Mouse (Mus musculus): Measurements from ENCODE around the gene Cebpzos. TPM values are rescaled to one million over a fixed set of nuclear protein-coding genes. Genes with fewer than 3 reads are reported as not detected.

Cebpzos gene
- polyA plus RNA-seq, 1 experiment from 2014 or later = 98.1 TPM

DNA sequence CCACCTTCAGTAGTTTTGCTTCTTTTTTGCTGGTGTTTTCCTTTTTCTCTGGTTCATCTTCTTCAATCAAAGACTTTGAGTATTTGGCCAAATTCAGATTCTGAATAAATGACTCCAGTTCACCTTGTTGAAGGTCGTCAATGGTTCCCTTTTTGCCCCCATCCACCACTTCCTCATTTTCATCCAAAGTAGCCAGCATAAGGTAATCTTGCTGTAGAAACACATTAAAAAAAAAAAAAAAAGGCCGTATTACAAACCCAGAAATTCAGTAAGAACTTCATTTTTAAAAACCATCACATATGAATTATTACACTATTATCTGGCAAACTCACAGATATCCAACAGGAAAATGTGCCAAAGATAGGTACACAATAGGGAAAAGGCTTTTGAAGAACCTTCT lies 19.6 kb downstream of the Cebpzos start:
- Histone ChIP-seq H3K36me3 (ENCODE audit: insufficient read depth, low read length) (peaks cover 37% of the 10 kb centered on the region), H3K4me2 (replicated peaks; ENCODE audit: low read depth, low read length) (peak overlapping the region; percentile 61), H3K4me3 (ENCODE audit: low read length) (peak overlapping the region; percentile 94), H3K9ac (replicated peaks; ENCODE audit: low read length) (peak overlapping the region; percentile 83), H3K27ac (ENCODE audit: low read length) (no peak overlapping the region), H3K4me1 (ENCODE audit: insufficient read depth, low read length) (peaks cover 17% of the 10 kb centered on the region), H3K27me3 (ENCODE audit: insufficient read depth, low read length) (no peaks in the 10 kb centered on the region), H3K9me3 (ENCODE audit: low read length) (no peaks in the 10 kb centered on the region)
- no peak for ATAC-seq (ENCODE audit: low FRiP score, low TSS enrichment)
- 86% methylated on average over 2 of the region's 2 CpGs for WGBS

DNA sequence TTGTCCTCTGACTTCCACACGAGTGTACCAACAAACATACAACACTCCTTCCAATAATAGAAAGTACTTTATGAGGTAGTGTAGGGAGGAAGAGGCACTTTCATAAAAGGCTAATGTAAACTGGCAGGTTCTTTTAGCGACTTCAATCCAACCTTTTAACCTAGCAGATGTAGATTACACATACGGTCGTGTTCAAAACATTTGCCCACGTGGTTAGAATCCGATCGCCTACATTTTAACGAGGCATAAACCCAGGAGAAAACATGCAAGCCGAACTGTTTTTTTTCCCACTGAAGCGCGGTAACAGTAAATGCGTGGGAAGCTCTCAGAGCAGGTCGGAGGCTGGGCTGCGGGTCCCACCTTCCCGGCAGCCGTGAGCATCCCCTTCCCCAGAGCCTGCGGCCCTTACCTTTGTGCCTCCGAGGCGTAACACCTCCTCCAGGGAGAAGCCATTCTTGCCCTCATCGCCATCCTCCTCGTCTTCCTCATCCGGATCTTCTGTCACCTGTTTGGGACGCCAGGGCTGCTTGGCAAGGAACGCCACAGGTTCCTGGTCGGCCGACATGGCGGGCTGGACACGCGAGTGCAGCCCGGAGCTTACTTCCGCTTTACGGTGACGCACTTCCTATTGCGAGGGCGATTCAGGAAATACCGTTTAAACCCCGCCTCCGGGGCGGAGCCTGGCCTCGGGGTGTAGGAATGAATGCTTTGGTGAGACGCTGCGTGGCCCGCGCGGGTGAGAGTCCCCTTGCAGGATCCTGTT lies 20.3 kb downstream of the Cebpzos start, which contains the start of the genes Cebpz and Ndufaf7:
Cebpz (minus strand) TSS at position 601 of the 763 bp plus-strand sequence.
Ndufaf7 (plus strand) TSS at position 671 of the 763 bp plus-strand sequence.
- ATAC-seq (ENCODE audit: low FRiP score, low TSS enrichment) = peak; percentile 99
- under 1% methylated on average over 45 of the region's 45 CpGs for WGBS
- Histone ChIP-seq H3K4me1 (ENCODE audit: insufficient read depth, low read length) (peaks cover 17% of the 10 kb centered on the region), H3K27me3 (ENCODE audit: insufficient read depth, low read length) (no peaks in the 10 kb centered on the region), H3K27ac (ENCODE audit: low read length) (peak within 1 kb of the TSS; percentile 55; the same call in 1 of the 2 replicates), H3K36me3 (ENCODE audit: insufficient read depth, low read length) (peaks cover 30% of the 10 kb centered on the region), H3K4me3 (ENCODE audit: low read length) (peak within 1 kb of the TSS; percentile 94), H3K9ac (replicated peaks; ENCODE audit: low read length) (peak within 1 kb of the TSS; percentile 83), H3K9me3 (ENCODE audit: low read length) (no peaks in the 10 kb centered on the region), H3K4me2 (replicated peaks; ENCODE audit: low read depth, low read length) (peak within 1 kb of the TSS; percentile 61)

DNA sequence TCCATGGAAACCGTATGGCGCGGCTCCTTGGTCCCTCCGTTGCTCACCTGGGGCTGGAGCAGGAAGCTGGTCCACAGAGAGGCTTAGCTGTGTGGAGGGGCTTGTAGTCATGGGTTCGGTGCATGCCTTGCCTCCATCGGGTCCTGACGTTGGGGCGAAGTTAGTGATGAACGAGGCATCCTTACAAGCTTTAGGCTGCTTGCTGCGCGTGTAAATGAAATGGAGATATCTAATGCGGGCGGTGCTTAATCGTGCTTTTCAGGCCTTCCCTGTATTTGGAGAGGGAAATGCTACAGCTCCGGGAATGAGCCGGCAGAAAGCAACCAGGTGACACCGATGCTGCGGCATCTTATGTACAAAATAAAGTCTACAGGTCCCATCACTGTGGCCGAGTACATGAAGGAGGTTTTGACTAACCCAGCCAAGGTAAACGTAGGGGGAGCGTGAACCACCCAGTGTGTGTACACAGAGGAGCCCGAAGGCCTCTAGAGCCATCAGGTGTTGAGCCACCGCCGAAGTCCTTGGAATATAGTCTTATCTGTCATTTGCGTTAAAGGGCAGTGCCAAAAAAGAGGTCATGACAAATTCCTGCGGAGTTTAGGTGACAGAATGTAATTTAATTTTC lies 21.0 kb downstream of the Cebpzos start:
- peak overlapping the region; percentile 94 for H3K4me3 ChIP-seq (ENCODE audit: low read length)
- H3K4me2 ChIP-seq (replicated peaks; ENCODE audit: low read depth, low read length) = peak overlapping the region; percentile 61
- peak overlapping the region; percentile 83 for H3K9ac ChIP-seq (replicated peaks; ENCODE audit: low read length)
- ATAC-seq (ENCODE audit: low FRiP score, low TSS enrichment) = peak; percentile 52; the same call in 1 of the 2 replicates
- peaks cover 24% of the 10 kb centered on the region for H3K36me3 ChIP-seq (ENCODE audit: insufficient read depth, low read length)
- H3K27ac ChIP-seq (ENCODE audit: low read length) = no peak overlapping the region
- 9% methylated on average over 26 of the region's 26 CpGs for WGBS
- H3K27me3 ChIP-seq (ENCODE audit: insufficient read depth, low read length) = no peaks in the 10 kb centered on the region
- no peaks in the 10 kb centered on the region for H3K9me3 ChIP-seq (ENCODE audit: low read length)
- H3K4me1 ChIP-seq (ENCODE audit: insufficient read depth, low read length) = peaks cover 17% of the 10 kb centered on the region

DNA sequence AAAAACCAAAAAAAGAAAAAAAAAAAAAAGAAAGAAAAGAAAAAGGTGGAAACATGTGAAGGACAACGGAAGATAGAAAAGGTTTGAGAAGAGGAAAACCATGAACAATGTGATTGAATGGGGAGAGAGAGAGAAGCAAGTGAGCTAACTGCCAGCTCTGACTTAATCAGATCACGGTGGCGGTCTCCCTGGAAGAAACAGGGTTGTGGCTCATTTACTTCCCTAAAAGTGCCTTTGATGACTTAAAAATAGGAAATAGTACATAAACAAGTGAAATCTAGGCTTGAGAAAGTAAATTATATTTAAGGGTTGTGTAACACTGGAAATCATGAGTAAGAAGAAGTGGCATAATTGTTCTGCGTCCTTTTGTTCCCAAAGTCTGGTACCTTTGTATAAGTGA lies 22.6 kb downstream of the Cebpzos start:
- H3K27me3 ChIP-seq (ENCODE audit: insufficient read depth, low read length) = no peaks in the 10 kb centered on the region
- no peak overlapping the region for H3K27ac ChIP-seq (ENCODE audit: low read length)
- no peaks in the 10 kb centered on the region for H3K9me3 ChIP-seq (ENCODE audit: low read length)
- H3K4me3 ChIP-seq (ENCODE audit: low read length) = no peak overlapping the region
- peaks cover 25% of the 10 kb centered on the region for H3K36me3 ChIP-seq (ENCODE audit: insufficient read depth, low read length)
- H3K4me1 ChIP-seq (ENCODE audit: insufficient read depth, low read length) = peaks cover 17% of the 10 kb centered on the region
- H3K9ac ChIP-seq (replicated peaks; ENCODE audit: low read length) = no peak overlapping the region
- ATAC-seq (ENCODE audit: low FRiP score, low TSS enrichment) = no peak
- H3K4me2 ChIP-seq (replicated peaks; ENCODE audit: low read depth, low read length) = no peak overlapping the region
- WGBS = 94% methylated on average over 4 of the region's 4 CpGs

- H3K9ac ChIP-seq (replicated peaks; ENCODE audit: low read length) = no peak overlapping the region
- peaks cover 28% of the 10 kb centered on the region for H3K36me3 ChIP-seq (ENCODE audit: insufficient read depth, low read length)
- no peaks in the 10 kb centered on the region for H3K27me3 ChIP-seq (ENCODE audit: insufficient read depth, low read length)
- H3K27ac ChIP-seq (ENCODE audit: low read length) = 0 out of 2 replicates have a peak overlapping the region, but pooled peaks have one; percentile 25
- H3K9me3 ChIP-seq (ENCODE audit: low read length) = no peaks in the 10 kb centered on the region
- WGBS = 31% methylated on average over 11 of the region's 11 CpGs
- H3K4me3 ChIP-seq (ENCODE audit: low read length) = no peak overlapping the region
- peaks cover 4% of the 10 kb centered on the region for H3K4me1 ChIP-seq (ENCODE audit: insufficient read depth, low read length)
- H3K4me2 ChIP-seq (replicated peaks; ENCODE audit: low read depth, low read length) = no peak overlapping the region
- peak; percentile 65; the same call in 1 of the 2 replicates for ATAC-seq (ENCODE audit: low FRiP score, low TSS enrichment)
Measured at GRCm38 (mm10) chr17:78942579-78942978, 26.3 kb downstream of the Cebpzos start.

GRCm38 (mm10) chr17:78951225-78951624 lies 34.9 kb downstream of the Cebpzos start:
- Histone ChIP-seq H3K4me1 (ENCODE audit: insufficient read depth, low read length) (no peaks in the 10 kb centered on the region), H3K9ac (replicated peaks; ENCODE audit: low read length) (no peak overlapping the region), H3K27me3 (ENCODE audit: insufficient read depth, low read length) (no peaks in the 10 kb centered on the region), H3K36me3 (ENCODE audit: insufficient read depth, low read length) (peaks cover 33% of the 10 kb centered on the region), H3K27ac (ENCODE audit: low read length) (no peak overlapping the region), H3K4me2 (replicated peaks; ENCODE audit: low read depth, low read length) (no peak overlapping the region), H3K9me3 (ENCODE audit: low read length) (no peaks in the 10 kb centered on the region), H3K4me3 (ENCODE audit: low read length) (no peak overlapping the region)
- WGBS = 92% methylated on average over 5 of the region's 5 CpGs
- ATAC-seq (ENCODE audit: low FRiP score, low TSS enrichment) = no peak

DNA sequence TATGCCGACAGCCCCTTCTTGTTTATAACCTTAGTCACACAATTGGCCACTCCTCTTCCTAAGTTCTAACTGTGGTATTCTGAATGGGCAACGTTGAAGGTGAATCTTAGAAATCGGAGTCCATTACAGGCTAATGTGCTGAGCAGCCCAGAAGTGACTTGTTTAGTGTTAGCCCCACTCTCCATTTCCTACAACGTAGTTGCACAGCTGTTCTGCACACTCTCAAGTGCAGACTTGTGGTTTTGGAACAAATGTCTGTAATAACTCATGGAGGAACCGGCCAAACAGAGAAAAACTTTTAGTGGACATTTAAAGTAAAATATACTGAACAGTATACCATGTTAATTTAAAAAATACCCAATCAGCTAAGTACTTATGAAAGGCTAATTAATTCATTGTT lies 35.8 kb downstream of the Cebpzos start:
- ATAC-seq (ENCODE audit: low FRiP score, low TSS enrichment) = no peak
- Histone ChIP-seq H3K27ac (ENCODE audit: low read length) (no peak overlapping the region), H3K9me3 (ENCODE audit: low read length) (no peaks in the 10 kb centered on the region), H3K9ac (replicated peaks; ENCODE audit: low read length) (no peak overlapping the region), H3K4me3 (ENCODE audit: low read length) (no peak overlapping the region), H3K36me3 (ENCODE audit: insufficient read depth, low read length) (peaks cover 33% of the 10 kb centered on the region), H3K4me1 (ENCODE audit: insufficient read depth, low read length) (no peaks in the 10 kb centered on the region), H3K27me3 (ENCODE audit: insufficient read depth, low read length) (no peaks in the 10 kb centered on the region), H3K4me2 (replicated peaks; ENCODE audit: low read depth, low read length) (no peak overlapping the region)
- 90% methylated on average over 5 of the region's 5 CpGs for WGBS

GRCm38 (mm10) chr17:78953240-78953639 lies 36.9 kb downstream of the Cebpzos start:
- no peak overlapping the region; the same call in 1 of the 2 replicates for H3K27ac ChIP-seq (ENCODE audit: low read length)
- no peaks in the 10 kb centered on the region for H3K4me1 ChIP-seq (ENCODE audit: insufficient read depth, low read length)
- no peak overlapping the region for H3K4me3 ChIP-seq (ENCODE audit: low read length)
- H3K4me2 ChIP-seq (replicated peaks; ENCODE audit: low read depth, low read length) = no peak overlapping the region
- H3K36me3 ChIP-seq (ENCODE audit: insufficient read depth, low read length) = peaks cover 38% of the 10 kb centered on the region
- 73% methylated on average over 8 of the region's 8 CpGs for WGBS
- no peak for ATAC-seq (ENCODE audit: low FRiP score, low TSS enrichment)
- H3K9me3 ChIP-seq (ENCODE audit: low read length) = no peaks in the 10 kb centered on the region
- no peaks in the 10 kb centered on the region for H3K27me3 ChIP-seq (ENCODE audit: insufficient read depth, low read length)
- H3K9ac ChIP-seq (replicated peaks; ENCODE audit: low read length) = no peak overlapping the region

- Histone ChIP-seq H3K9me3 (ENCODE audit: low read length) (no peaks in the 10 kb centered on the region), H3K9ac (replicated peaks; ENCODE audit: low read length) (no peak overlapping the region), H3K27ac (ENCODE audit: low read length) (no peak overlapping the region), H3K36me3 (ENCODE audit: insufficient read depth, low read length) (peaks cover 50% of the 10 kb centered on the region), H3K27me3 (ENCODE audit: insufficient read depth, low read length) (no peaks in the 10 kb centered on the region), H3K4me3 (ENCODE audit: low read length) (no peak overlapping the region), H3K4me1 (ENCODE audit: insufficient read depth, low read length) (no peaks in the 10 kb centered on the region), H3K4me2 (replicated peaks; ENCODE audit: low read depth, low read length) (no peak overlapping the region)
- whole genome bisulfite sequencing = 74% methylated on average over 6 of the region's 6 CpGs
- no peak for ATAC-seq (ENCODE audit: low FRiP score, low TSS enrichment)
Measured at GRCm38 (mm10) chr17:78959473-78959872, 43.2 kb downstream of the Cebpzos start.

DNA sequence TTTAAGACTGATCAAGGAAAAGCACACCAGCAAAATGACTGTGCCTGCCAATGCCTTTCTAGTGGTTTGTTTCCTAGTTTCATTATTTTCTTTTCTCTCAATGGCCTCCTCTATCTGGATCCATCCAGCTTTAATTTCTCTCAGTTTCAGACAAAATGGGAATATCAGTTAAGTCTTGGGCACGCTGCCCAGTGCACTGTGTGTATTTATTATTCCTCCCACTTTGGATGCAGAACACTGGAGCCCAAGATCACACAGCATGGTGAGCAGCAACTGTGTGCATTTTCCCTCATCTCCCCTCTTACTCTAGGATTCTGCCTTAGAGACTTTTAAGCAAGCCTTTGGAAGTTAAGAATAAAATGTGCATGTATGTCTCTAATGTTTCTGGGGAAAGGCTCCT lies 48.1 kb downstream of the Cebpzos start:
- WGBS = 81% methylated on average over 1 of the region's 1 CpGs
- Histone ChIP-seq H3K4me2 (replicated peaks; ENCODE audit: low read depth, low read length) (no peak overlapping the region), H3K4me3 (ENCODE audit: low read length) (no peak overlapping the region), H3K27me3 (ENCODE audit: insufficient read depth, low read length) (no peaks in the 10 kb centered on the region), H3K27ac (ENCODE audit: low read length) (no peak overlapping the region), H3K9me3 (ENCODE audit: low read length) (no peaks in the 10 kb centered on the region), H3K4me1 (ENCODE audit: insufficient read depth, low read length) (no peaks in the 10 kb centered on the region), H3K9ac (replicated peaks; ENCODE audit: low read length) (no peak overlapping the region), H3K36me3 (ENCODE audit: insufficient read depth, low read length) (peaks cover 37% of the 10 kb centered on the region)
- no peak for ATAC-seq (ENCODE audit: low FRiP score, low TSS enrichment)
